Comparison of ENCODE assay signal across 8 mouse cellular contexts in genomic region chr5:108549137-108549488, GRCm38 (mm10). TPM values are rescaled to one million over a fixed set of nuclear protein-coding genes. Genes with fewer than 3 reads are reported as not detected.
DNase-seq lines count a peak whose midpoint lies in the region; ATAC-seq and TF ChIP-seq lines count a peak whose summit lies in the region.

No protein-coding gene starts in this region.

- H3K4me1 ChIP-seq in heart, embryonic 10.5 days: peaks cover 9% of the 10 kb centered on the region
- H3K4me1 ChIP-seq in E14TG2a.4 (replicated peaks; ENCODE audit: low read depth, low read length): peaks cover 22% of the 10 kb centered on the region
- H3K4me1 ChIP-seq in forebrain, embryonic 13.5 days: peaks cover 15% of the 10 kb centered on the region
- peaks cover 9% of the 10 kb centered on the region for H3K4me1 ChIP-seq in limb, embryonic 13.5 days

- H3K9ac ChIP-seq in forebrain, embryonic 13.5 days: peak overlapping the region; percentile 68
- H3K9ac ChIP-seq in limb, embryonic 13.5 days: no peak overlapping the region

- no peak for ATAC-seq in forebrain, embryonic 13.5 days
- no peak for ATAC-seq in limb, embryonic 13.5 days (ENCODE audit: low FRiP score, low read depth)
- ATAC-seq in monocyte, adult 5-6 weeks (replicated peaks; ENCODE audit: insufficient number of reproducible peaks, low FRiP score, low TSS enrichment, poor library complexity, severe bottlenecking): no peak

- no peaks in the 10 kb centered on the region for H3K36me3 ChIP-seq in heart, embryonic 10.5 days
- no peaks in the 10 kb centered on the region for H3K36me3 ChIP-seq in E14TG2a.4 (ENCODE audit: insufficient read depth, low read length)
- H3K36me3 ChIP-seq in forebrain, embryonic 13.5 days (ENCODE audit: poor library complexity, severe bottlenecking): no peaks in the 10 kb centered on the region
- H3K36me3 ChIP-seq in limb, embryonic 13.5 days: no peaks in the 10 kb centered on the region

- H3K4me2 ChIP-seq in forebrain, embryonic 13.5 days: peak overlapping the region; percentile 84
- H3K4me2 ChIP-seq in limb, embryonic 13.5 days (replicated peaks): peak overlapping the region; percentile 69

- H3K4me3 ChIP-seq in heart, embryonic 10.5 days: peak overlapping the region; percentile 55
- H3K4me3 ChIP-seq in E14TG2a.4 (replicated peaks; ENCODE audit: low read length): peak overlapping the region; percentile 83
- H3K4me3 ChIP-seq in forebrain, embryonic 13.5 days: peak overlapping the region; percentile 53
- peak overlapping the region; percentile 39; the same call in 1 of the 2 replicates for H3K4me3 ChIP-seq in limb, embryonic 13.5 days

- TF ChIP-seq CTCF in E14TG2a.4 (conservative IDR thresholded peaks at IDR 0.05; ENCODE audit: low read length): no peak

- no peak for DNase-seq in heart, embryonic 10.5 days (ENCODE audit: low spot score)
- DNase-seq in heart, adult 8-10 months (ENCODE audit: low spot score): no peak
- DNase-seq in gastrocnemius, postnatal 10 days: no peak
- no peak for DNase-seq in thymus, postnatal 36 days

- no peak overlapping the region for H3K27ac ChIP-seq in heart, embryonic 10.5 days
- H3K27ac ChIP-seq in forebrain, embryonic 13.5 days: no peak overlapping the region
- H3K27ac ChIP-seq in limb, embryonic 13.5 days: no peak overlapping the region

- WGBS in heart, embryonic 10.5 days: 14% methylated on average over 7 of the region's 7 CpGs
- 18% methylated on average over 7 of the region's 7 CpGs for WGBS in forebrain, embryonic 13.5 days
- 20% methylated on average over 7 of the region's 7 CpGs for WGBS in limb, embryonic 13.5 days

- H3K27me3 ChIP-seq in heart, embryonic 10.5 days (ENCODE audit: insufficient read depth, poor library complexity, severe bottlenecking): peaks cover 52% of the 10 kb centered on the region
- peaks cover 64% of the 10 kb centered on the region for H3K27me3 ChIP-seq in E14TG2a.4 (ENCODE audit: insufficient read depth, low read length)
- peaks cover 45% of the 10 kb centered on the region for H3K27me3 ChIP-seq in forebrain, embryonic 13.5 days
- peaks cover 58% of the 10 kb centered on the region for H3K27me3 ChIP-seq in limb, embryonic 13.5 days

- no peaks in the 10 kb centered on the region for H3K9me3 ChIP-seq in heart, embryonic 10.5 days
- no peaks in the 10 kb centered on the region for H3K9me3 ChIP-seq in E14TG2a.4 (ENCODE audit: low read length)
- H3K9me3 ChIP-seq in forebrain, embryonic 13.5 days (replicated peaks): no peaks in the 10 kb centered on the region
- no peaks in the 10 kb centered on the region for H3K9me3 ChIP-seq in limb, embryonic 13.5 days

RNA-seq across cellular contexts. Expression of gene Cplx1, which starts 0.7 kb away (rescaled TPM):
- polyA plus RNA-seq in heart, embryonic 10.5 days (2016; fragmentation: Nextera tagmentation; extraction: Ambion mirVana): 0.64 and 0.70 TPM in 2 replicates
- total RNA-seq in heart, adult 8-10 months (2022): under 1 TPM; 0.22 to 0.24 (median 0.22) TPM
- 31.4 and 33.8 TPM in 2 replicates for polyA plus RNA-seq in forebrain, embryonic 13.5 days (2015; fragmentation: Nextera tagmentation; extraction: Ambion mirVana)
- 0.50 and 0.59 TPM in 2 replicates for polyA plus RNA-seq in limb, embryonic 13.5 days (2015; fragmentation: Nextera tagmentation; extraction: Ambion mirVana)
- under 1 TPM; 0.45 to 0.54 TPM for total RNA-seq in gastrocnemius, postnatal 10 days (2021)
- not detected in 3 replicates for total RNA-seq in monocyte, adult 5-6 weeks (2017)
